8 mouse cellular contexts compared by ENCODE assay signal in genomic region chr5:26816975-26817941, GRCm38 (mm10). TPM values are rescaled to one million over a fixed set of nuclear protein-coding genes. Genes with fewer than 3 reads are reported as not detected.
DNase-seq lines count a peak whose midpoint lies in the region; ATAC-seq lines count a peak whose summit lies in the region.

Gene Dpp6 (plus strand): TSS chr5:26817203.

- no peaks in the 10 kb centered on the region for H3K9me3 ChIP-seq in neural tube, embryonic 13.5 days

- H3K9ac ChIP-seq in neural tube, embryonic 13.5 days, result peak within 1 kb of the TSS; percentile 52

- WGBS in neural tube, embryonic 13.5 days, result 4% methylated on average over 48 of the region's 48 CpGs

- DNase-seq in layer of hippocampus, adult 11-12 months (ENCODE audit: low spot score), result peak; percentile 2
- no peak for DNase-seq in layer of hippocampus, adult 9-10 months (ENCODE audit: low spot score)
- DNase-seq in embryo, embryonic 10.5 days (ENCODE audit: low spot score), result peak; percentile 18
- peak; percentile 8 for DNase-seq in heart, postnatal 4 days
- peak; percentile 5 to 25 for DNase-seq in left cerebral cortex, adult 18-20 months (ENCODE audit: low spot score in 2 of 2)
- DNase-seq in thymus, postnatal 25 days, result no peak
- no peak for DNase-seq in spleen, adult 18-20 months

- H3K27ac ChIP-seq in neural tube, embryonic 13.5 days (replicated peaks), result no peak within 1 kb of the TSS

- H3K4me2 ChIP-seq in neural tube, embryonic 13.5 days, result peak within 1 kb of the TSS; percentile 66

- H3K4me3 ChIP-seq in neural tube, embryonic 13.5 days, result peak within 1 kb of the TSS; percentile 41

- H3K27me3 ChIP-seq in neural tube, embryonic 13.5 days, result peaks cover 29% of the 10 kb centered on the region

- peaks cover 13% of the 10 kb centered on the region for H3K4me1 ChIP-seq in neural tube, embryonic 13.5 days (replicated peaks)

- peak; percentile 67; the same call in 1 of the 2 replicates for ATAC-seq in neural tube, embryonic 13.5 days (ENCODE audit: low read depth)

- no peaks in the 10 kb centered on the region for H3K36me3 ChIP-seq in neural tube, embryonic 13.5 days

RNA-seq across cellular contexts. Expression of gene Dpp6, which starts in this region (rescaled TPM):
- under 1 TPM; 0.10 to 0.11 TPM for total RNA-seq in heart, postnatal 4 days (2021)
- total RNA-seq in left cerebral cortex, adult 18-20 months (2021), result 100 to 1,000 TPM; 162 to 164 TPM
- 49.1 and 51.6 TPM in 2 replicates for polyA plus RNA-seq in neural tube, embryonic 13.5 days (2015; fragmentation: Nextera tagmentation; extraction: Ambion mirVana)

Comparison
In these comparisons a context has a peak if more than half of its experiments do, and no peak if none do; other contexts are left out.
1. RNA of gene Dpp6 (total RNA-seq): 162 to 164 TPM in left cerebral cortex, adult 18-20 months; 0.10 to 0.11 TPM in heart, postnatal 4 days; every median in the first group is over 100 times any median in the second.
2. DNase-seq: peak in layer of hippocampus, adult 11-12 months (single experiment), embryo, embryonic 10.5 days (single experiment) and left cerebral cortex, adult 18-20 months (2 of 2); none in layer of hippocampus, adult 9-10 months (single experiment), thymus, postnatal 25 days (single experiment) and spleen, adult 18-20 months (0 of 2).
3. Peak in DNase-seq in heart, postnatal 4 days; RNA of the gene not detected or under 1 TPM.